Mouse (Mus musculus): ENCODE results near the gene Ttll11.

Ttll11 gene

GRCm38 (mm10) chr2:35720550-35720949, 259.2 kb downstream of the Ttll11 start:
- DNase-seq: no peak

DNA sequence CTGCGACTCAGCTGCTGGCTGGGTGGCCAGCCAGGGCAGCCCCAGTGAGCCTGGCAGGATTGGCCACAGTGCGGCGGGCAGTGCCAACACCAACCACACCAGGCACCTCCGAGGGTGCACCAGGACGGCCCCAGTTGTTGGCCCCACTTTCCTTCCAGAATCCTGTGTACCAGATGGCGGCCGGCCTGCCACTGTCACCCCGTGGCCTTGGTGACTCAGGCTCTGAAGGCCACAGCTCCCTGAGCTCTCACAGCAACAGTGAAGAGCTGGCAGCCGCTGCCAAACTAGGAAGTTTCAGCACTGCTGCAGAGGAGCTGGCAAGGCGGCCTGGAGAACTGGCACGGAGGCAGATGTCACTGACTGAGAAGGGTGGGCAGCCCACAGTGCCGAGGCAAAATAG, 259.6 kb downstream of the Ttll11 start:
- no peak for DNase-seq

DNA sequence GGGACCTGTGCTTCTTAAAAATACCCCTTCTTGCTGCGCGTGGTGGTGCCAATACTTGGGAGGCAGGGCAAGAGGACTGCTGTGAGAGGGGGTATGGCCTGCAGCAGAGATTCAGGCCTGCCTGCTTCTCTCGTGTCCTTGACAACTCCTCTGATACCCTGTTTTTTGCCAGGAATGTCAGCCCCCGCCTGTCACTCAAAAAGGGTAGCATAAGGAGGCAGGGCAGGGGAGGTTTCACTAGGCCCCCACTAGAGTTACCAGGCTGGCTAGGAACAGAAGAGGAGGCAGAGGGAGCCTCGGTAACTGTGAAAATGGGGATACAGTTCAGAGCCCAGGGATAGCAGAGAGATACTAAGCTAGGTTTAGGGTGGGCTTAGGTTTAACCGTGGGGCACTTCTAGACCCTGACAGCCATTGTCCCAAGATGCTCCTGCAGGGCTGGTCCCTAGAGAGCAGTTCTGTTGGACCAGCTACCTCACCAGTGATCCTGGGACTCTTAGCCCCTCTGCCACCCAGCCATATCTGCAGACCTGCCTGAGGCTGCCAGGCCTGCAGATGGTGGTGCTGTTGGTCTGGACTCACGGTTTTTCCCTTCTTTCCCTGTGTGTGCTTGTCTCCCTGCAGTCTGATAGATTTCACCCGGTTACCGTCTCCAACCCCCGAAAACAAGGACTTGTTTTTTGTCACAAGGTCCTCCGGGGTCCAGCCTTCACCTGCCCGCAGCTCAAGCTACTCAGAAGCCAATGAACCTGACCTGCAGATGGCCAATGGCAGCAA, 260.3 kb downstream of the Ttll11 start:
- no peak for DNase-seq

GRCm38 (mm10) chr2:35718662-35719061, 261.1 kb downstream of the Ttll11 start:
- DNase-seq: no peak

DNA sequence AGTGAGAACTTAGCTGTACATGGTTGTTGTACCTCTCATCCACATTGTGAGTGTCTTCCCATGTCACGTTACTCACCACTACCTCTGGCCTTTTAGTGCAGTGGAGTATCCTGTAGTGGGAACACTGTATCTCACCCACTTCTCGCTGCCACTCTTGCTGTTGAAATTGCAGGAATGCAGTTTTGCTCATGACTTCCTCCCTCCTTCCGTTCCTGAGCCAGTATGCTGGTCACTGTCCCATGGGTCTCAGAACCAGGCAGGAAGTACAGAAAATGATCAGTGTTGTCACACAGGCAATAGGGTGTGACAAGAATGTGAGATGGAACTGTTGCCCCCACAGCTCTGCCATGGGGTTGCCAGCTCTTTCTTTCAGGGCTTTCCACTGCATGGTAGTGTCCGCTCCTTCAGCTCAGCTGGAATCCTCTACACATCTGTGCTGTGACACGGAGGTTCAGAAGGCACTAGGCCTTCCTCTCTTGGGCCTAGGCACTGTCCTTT, 261.7 kb downstream of the Ttll11 start:
- no peak for DNase-seq

- DNase-seq: no peak
Observed at GRCm38 (mm10) chr2:35716175-35716574, 263.5 kb downstream of the Ttll11 start.

GRCm38 (mm10) chr2:35715485-35715884, 264.2 kb downstream of the Ttll11 start:
- no peak for DNase-seq

DNA sequence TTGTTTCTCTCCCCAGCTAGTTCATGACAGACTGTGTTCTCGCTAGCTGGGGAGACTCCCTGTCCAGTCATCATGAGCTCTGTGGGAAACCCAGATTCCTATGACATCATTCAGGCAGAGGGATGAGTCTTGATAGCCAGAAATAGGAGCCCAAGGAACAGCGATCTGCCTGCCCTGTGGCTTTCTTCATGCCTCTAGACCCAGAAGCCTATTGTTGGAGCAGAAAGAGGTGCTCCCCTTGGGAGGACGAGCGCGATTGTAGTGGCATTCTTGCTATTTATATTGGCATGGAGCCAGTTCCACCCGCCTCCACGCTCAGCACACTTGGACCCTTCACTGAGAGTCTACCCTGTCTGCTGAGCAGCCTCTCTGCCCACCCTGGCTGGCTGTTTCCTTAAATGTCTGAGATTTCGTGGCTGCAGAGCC, 265.0 kb downstream of the Ttll11 start:
- no peak for DNase-seq

DNA sequence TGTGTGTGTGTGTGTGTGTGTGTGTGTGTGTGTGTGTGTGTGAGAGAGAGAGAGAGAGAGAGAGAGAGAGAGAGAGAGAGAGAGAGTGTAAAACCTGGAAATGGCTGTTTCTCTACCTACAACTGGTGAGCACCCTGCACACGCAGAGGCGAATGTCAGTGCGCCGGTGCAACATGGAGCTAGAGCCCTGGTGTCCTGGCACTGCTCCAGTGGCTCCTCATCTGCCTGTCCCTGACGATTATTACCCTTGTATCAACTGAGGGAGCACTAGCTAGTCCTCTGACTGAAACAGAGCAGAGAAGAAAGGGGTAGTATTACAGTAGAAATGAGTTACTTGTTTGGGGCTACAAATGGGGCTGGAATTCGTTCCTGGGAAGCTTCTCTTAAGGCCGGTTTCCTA, 266.3 kb downstream of the Ttll11 start:
- DNase-seq: no peak

DNA sequence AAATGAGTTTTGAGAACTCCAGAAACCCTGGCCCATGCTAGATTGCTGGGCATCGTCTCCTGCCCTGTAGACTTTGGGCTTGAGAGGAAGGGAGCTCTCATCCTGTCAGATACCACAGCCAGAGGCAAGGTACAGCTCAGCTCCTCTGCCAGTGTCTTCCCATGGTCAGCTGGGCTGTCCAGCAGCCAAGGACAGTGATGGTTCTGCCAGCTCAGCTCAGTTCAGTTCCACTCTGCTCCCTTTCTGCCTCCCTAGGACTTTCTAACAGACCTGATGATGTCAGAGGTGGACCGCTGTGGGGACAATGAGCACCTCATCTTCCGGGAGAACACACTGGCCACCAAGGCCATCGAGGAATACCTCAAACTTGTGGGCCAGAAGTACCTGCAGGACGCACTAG, 267.1 kb downstream of the Ttll11 start:
- no peak for DNase-seq

- DNase-seq: no peak
Observed at GRCm38 (mm10) chr2:35703241-35703640, 276.5 kb downstream of the Ttll11 start.

GRCm38 (mm10) chr2:35702608-35703007, 277.1 kb downstream of the Ttll11 start:
- no peak for DNase-seq

- DNase-seq: no peak
Observed at GRCm38 (mm10) chr2:35702001-35702400, 277.7 kb downstream of the Ttll11 start.

Measured in spleen, adult 18-20 months (tissue).